Mouse (Mus musculus): ENCODE measurements around the gene Ttc22.

Ttc22 gene

DNA sequence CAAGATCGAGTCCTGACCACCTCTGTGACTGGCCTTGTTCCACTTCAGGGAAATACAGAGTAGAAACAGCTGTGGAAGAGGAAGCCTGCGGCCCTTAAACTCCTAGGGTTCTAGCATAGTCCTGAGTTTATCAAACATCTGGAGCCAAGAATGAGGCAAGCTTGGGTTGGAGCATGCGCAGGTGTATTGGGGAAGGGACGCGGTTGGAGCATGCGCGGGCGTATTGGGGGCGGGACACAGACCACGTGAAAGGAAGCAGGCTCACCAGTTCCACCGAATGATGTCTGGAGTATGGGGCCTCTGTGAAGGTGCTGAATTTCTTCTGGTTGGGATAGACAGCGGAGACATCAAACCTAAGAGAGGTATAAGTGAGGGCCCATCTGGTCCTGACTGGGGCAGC, 6.6 kb upstream of the Ttc22 start:
- no peak for DNase-seq (ENCODE audit: low spot score in 2 of 2)

DNA sequence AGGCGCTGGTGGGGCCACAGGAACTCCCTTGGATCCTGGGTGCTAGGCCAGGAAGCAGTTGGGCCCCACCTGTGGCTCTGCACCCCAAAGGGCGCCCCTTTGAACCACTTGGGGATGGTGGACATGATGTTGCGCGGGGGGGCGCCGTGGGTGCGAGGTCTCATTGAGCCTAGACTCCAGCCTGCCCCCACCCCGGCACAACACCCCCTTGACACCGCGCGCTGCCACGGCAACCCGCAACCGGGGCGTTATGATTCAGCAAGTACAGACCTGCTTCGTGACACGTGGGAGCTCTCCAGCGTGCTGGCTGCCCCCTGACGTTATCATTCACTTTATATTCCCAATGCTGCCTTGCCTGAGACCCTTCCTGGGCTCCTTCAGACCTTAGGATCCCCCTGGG, 5.2 kb upstream of the Ttc22 start, which contains the start of gene Lexm:
Gene Lexm (minus strand): TSS at position 186 of the 400 bp plus-strand sequence.
- no peak for DNase-seq (ENCODE audit: low spot score in 2 of 2)

DNA sequence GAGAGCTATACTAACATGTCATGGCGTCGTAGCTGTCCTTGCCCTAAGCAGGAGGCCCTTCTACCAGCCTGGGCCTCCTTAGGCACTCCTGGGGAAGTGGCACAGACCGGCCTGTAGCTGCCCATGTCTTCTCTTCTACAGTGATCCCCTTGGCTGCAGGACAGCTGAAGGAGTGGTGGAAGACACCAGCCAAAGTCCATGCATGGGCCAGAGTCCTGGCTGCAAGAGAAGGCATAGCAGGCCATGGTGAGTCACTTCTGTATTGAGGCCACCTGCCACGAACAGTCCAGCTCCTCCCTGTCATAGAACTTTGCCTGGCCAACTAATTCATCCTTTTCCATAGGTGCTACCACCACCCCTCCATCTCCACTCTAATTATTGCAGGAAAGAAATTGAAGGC, 3.3 kb upstream of the Ttc22 start:
- no peak for DNase-seq (ENCODE audit: low spot score in 2 of 2)

DNA sequence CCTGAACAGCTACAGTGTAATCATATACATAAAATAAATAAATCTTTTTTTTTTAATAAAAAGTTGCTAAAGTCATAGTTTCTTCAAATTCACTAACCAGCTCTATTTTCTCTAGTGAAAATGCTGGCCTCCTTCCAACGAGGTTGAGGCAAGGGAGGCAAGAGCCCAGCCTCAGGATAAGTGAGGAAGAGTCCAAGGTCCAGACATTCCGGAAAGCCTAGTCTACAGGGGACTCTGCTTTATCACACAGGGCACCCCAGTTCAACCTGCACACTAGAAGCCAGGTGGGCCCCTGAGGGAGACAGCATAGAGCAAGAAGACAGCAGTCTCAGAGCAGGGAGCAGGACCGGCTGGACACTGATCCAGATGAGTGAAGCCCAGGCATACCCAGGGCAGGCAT, 804 bp upstream of the Ttc22 start:
- DNase-seq (ENCODE audit: low spot score in 2 of 2) = no peak

DNA sequence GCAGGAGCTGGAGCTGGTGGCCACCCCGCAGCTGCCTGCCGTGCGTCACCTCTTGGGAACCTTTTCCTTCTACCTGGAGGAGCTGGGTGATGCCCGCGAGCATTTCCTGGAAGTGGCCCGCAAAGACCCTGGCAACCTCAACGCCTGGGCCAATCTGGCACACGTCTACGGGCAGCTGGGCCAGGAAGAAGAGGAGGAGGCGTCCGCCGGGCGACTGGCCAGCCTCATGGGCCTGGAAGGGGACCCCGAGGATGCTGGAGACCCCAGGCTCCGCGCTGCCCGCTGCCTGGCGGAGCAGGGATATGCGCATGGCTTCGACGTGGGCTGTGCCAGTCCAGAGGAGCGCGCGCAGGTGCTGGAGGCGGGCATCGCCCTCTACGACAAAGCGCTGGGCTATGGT, 480 bp downstream of the Ttc22 start:
- DNase-seq (ENCODE audit: low spot score in 2 of 2) = no peak

DNA sequence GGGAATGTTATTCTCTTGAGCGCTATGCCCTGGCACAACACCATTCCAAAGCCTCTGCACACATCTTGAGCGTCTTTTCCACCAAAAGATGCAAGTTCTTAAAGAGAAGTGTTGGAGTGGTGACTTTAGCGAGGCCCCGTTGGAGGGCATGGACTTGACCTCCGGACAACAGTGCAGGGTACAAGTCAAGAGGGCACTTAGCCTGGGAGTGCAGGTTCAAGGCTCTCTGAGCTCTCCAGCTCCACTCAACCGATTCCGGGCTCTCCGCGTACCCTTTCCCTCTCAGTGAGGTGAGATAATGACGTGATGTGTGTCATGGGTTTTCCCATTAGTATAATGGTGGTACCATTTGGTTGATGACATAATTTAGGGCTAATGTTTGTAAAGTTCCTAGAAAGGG, 2.0 kb downstream of the Ttc22 start:
- DNase-seq (ENCODE audit: low spot score in 2 of 2) = no peak

DNA sequence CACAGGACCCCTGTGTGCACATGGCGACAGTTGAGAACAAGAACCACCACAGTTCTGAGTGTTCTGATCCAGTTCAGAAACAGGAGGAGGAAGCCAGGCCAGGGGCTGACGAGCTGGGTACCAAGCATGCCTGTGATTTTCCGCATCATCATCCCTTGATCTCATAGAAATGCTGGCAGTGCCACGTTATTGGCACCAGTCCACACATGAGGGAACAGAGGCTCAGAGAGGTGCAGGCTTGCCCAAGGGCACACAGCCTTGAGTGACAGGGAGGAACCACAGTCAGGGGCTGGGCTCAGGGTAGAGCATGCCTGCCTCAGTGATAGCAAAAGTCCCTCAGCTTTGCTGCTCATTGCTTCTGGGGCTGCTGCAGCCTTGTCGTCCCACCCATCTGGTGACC, 5.6 kb downstream of the Ttc22 start:
- DNase-seq (ENCODE audit: low spot score in 2 of 2) = no peak

DNA sequence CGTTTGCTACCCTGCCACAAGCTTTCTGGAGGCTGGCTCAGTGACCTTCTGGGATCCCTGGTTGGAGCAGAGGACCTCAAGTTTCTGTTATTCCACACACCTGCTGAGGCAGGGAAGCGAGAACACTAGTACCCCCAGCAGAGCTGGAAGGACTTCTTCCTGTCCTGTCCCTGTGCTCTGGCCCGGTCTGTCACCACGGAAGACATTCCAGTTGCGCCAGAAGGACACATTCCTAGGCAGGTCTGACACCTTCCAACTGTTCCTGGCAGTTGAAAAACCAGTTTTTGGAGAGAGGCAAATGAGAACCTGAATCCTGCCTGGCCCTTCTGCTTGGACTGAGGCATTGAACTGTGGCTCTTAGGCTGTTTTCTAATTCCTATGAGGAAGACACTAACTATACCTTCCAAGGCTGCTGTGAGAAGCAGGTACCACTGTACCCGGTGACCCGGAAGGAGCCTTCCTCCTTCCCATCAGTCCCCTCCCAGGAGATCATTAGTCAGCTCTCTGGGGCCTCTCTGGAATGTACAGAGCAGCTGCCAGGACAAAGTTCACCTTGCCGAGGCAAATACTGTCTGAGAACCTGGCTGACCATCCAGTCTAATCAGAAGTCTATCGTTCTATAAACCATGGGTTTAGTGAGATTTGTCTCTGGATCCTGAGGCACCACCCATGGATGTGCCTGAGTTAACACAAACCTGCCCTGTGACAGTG, 6.6 kb downstream of the Ttc22 start:
- no peak for DNase-seq (ENCODE audit: low spot score in 2 of 2)

DNA sequence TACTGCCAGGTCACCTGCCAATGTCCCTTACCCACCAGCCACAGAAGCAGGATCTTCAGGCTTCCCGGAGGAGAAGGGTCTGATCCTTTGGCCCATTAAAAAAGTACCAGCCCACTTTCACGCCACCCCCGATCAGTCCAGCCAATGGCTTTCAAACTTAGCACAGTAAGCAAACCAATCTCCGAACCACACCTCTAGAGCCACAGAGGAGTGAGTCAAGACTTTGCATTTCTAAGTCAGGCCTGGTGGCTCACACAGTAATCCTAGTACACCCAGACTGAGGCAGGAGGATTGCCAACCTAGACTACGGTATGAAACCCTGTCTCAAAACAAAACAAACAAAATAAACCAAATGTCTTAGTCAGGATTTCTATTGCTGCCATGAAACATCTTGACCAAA, 7.1 kb downstream of the Ttc22 start:
- no peak for DNase-seq (ENCODE audit: low spot score in 2 of 2)

DNA sequence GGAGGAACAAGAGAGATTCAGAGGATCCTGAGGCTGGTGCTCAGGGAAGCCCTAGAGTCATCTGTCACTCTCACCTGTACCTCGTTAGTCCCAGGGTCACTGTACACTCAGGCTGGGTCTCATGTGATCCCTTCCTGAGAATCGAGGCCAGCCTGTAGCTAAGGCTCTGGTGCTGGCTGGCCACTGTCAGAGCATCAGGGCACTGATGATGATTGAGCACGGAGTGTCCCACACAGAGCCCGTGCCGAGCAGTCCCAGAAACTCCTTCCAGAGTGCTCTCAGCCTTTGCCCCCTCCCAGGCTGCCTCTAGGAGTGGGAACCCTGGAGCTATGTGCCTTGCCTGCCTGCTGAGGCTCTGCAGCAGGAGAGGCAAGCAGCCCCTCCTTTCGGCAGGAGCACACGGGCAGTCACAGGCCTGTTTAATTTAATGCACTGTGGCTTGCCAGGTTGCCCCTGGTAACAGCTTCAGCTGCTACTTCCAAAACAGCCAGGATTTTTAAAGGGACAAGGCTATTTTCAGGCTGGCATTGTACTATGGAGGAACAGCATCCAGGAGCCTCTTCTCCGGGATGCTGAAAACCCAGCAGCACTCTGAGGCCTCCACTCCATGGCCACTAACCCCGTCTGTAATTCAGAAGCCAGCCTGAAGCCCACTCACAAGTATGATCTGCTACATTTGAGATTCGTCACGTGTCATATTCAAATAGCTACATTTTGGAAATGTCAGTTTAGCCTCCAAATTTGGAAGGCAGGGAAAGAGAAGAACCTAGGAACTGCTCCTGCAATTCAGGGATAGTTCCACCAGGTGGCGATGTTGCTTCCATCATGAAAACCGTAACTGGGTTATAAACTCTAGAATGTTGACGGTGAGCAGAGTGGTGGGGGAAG, 8.3 kb downstream of the Ttc22 start:
- DNase-seq (ENCODE audit: low spot score in 2 of 2) = peak; percentile 8 to 20

DNA sequence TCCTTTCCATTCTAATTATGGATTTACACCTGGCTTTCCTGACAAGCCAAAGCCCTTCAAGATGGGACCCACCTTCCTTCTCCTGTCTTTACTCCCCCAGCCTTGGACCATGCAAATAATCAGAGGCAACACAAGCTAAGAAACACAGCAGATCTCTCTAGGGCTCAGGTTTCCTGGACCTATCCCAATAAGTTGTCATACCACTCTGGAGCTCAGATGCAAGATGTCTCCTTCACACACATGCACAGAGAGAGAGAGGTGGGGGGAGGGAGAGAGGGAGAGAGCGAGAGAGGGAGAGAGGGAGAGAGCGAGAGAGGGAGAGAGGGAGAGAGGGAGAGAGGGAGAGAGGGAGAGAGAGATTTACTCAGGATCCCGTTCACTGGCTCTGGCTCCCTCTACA, 10.1 kb downstream of the Ttc22 start:
- no peak for DNase-seq (ENCODE audit: low spot score in 2 of 2)

DNA sequence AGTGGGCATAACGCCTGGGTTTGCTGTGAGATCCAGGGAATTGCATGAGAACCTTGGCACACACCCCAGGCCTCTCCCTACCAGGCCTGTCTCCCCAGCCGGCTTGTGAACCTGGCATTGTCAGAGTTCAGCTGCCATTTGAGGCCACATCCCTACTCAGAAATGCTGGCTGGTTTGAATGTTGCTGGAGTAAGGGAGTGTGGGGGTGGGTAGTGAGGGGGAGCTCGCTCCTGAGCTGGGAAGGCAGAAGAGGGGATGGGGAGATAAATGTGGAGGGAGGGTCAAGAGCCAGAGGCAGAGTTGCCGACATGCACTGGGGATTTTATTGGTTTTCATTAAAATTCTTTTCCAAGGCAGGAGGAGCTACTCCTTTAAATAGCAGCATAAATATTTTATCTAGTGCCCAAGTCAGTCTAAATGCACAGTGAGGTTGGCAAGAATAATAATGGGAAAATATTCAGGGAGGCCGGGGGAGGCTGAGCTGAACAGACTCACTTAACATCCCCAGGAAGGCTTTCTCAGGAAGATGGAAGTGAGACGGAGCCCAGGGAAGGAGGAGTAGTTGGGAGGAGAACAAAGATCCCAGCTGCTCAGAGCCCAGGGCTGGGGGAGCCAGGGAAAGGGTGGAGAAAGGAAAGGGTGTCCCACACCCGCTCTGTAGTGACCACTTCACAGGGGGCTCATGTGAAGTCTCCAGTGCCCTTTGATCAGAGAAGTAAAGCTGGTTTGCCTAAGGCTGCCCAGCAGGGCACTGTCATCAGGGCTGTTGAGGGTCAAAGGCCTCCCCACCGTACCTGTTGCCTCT, 11.3 kb downstream of the Ttc22 start:
- no peak for DNase-seq (ENCODE audit: low spot score in 2 of 2)

DNA sequence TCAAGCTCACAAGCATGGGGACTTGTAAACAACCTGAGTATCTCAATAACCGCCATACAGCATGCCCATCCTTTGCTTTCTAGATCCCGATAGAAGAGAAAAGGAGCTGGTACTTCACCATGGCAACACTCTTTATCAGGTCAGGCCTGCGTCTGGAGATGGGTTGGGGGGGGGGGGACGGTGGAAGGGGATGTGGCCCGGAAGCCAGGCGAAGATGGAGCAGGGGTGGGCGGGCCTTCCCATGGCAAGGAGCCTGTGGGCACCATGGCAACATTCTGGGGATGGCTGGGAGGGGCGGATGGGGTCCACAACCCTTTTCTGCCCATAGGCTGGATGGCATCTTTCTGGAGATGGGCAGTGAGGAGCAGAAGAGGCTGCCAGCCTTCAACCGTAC, 11.9 kb downstream of the Ttc22 start:
- no peak for DNase-seq (ENCODE audit: low spot score in 2 of 2)

DNA sequence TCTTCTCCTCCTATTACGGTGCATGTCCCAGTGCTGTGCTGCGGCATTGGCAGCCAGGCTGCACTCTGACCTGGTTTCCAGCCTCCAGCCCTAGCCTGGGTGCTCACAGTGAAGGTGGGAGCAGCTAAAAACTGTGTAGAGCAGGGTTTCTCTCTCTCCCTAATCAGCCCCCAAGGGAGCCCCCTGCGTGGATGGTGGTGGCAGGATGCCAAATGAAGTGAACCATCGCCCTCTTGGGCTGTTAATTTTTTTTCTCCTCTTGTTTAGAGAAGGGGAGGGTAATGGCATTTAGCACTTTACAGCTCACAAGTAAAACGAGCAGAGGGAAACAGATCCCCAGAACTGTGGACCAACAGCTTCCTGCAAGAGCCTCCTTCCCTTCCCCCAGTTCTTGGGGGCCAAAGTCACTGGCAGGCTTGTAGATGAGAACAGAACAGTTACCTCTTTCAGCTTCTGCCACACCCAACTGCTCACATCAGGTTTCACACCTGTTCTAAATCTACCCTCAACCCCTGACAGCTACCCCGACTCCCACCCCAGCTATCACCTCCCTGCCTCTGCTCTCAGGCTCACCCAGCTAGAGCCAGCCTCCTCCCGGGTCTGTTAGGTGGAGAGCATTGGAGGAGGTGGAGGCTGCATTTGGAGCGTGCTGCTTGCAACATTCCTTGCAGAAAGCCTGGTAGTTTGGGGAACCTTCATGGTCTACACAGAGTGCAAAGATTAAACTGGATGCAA, 21.4 kb downstream of the Ttc22 start:
- DNase-seq (ENCODE audit: low spot score in 2 of 2) = no peak

DNA sequence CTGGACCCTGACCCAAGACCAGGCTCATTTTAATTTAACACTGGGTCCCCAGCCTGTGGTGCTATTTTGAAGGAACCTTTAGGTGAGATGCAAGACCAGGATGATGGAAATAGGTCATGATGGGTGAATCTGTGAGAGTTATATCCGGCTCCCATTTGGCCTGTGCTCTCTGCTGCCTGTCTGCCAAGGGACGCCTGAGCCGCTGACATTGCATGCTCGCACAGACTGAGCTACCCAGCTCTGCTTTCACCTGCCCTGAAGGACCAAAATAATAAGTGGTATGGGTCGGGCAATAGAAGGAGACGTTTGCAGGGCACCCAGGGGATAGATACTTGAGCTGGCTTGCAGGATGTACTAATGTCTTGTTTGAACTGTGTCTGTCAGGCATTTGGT, 22.0 kb downstream of the Ttc22 start:
- no peak for DNase-seq (ENCODE audit: low spot score in 2 of 2)

DNA sequence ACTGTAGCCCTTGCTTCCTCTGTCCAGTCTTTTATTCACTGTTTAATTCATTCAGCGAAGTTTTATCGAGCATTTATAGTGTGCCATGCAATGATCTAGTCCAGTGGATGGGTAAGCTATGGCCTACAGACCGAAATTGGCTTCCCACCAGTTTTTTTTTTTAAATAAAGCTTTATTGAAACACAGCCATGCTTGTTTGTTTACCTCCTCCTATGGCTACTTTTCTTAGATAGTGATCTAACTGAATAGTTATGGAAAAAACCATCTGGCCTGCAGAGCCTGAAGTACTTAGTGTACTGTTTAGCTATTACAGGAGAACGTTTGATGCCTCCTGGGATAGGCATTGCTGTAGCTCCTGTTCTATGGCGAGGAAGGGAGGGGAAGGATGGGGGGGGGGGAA, 23.6 kb downstream of the Ttc22 start:
- no peak for DNase-seq (ENCODE audit: low spot score in 2 of 2)

DNA sequence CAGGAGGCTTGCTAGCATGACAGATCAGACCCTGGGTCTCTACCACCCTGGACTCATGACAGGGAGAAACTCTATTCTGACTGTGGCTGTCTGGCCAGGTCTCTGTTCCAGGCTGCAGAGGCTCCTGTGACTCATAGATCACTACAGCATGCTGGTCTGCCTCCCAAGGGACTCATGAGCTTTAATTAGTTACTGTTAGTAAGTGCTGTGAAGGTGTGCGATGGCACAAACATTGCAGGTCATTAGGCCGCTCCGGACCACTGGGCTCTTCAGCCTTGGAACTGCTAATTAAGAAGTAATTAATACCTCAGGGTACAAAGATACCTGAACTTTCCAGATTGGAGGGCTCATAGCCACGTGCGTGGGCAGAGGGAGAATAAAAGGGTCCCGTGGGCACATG, 24.9 kb downstream of the Ttc22 start:
- DNase-seq (ENCODE audit: low spot score in 2 of 2) = no peak

DNA sequence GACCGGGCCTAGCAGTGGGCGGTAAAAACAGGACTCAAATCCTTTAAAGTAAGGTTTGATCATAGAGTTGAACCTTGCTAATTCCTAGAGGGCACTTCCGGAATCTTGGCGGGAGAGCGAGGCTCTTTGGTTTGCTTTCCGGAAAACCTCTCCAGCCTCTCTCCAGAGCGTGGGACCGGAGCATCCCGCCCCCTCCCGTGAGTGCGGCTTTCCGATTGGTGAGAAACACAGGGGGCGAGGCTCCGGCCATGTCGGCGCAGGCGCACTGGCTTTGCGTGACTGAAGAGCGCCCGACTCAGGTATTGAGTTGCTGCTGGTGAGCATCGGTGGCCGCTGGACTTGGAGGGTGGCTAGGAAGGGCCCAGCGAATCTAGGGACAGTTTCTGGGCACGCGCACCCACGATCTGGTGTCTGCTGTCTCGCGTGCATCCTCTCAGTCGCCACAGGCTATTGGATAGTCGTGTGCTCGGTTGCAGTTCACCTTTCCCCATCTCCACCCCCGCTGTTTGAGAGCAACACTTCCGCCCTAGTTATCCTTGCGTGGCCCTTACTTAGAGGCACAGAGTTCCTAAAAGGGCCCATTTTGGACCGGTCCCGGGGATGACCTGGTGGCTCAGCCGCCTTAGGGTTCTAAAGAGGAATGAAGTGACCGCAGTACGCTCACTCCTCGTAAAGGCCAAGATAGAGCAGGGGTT, 28.7 kb downstream of the Ttc22 start, which contains the start of gene Pars2:
Gene Pars2 (plus strand): TSS at position 237 of the 695 bp plus-strand sequence.
- peak; percentile 96 to 97 for DNase-seq (ENCODE audit: low spot score in 2 of 2)

DNA sequence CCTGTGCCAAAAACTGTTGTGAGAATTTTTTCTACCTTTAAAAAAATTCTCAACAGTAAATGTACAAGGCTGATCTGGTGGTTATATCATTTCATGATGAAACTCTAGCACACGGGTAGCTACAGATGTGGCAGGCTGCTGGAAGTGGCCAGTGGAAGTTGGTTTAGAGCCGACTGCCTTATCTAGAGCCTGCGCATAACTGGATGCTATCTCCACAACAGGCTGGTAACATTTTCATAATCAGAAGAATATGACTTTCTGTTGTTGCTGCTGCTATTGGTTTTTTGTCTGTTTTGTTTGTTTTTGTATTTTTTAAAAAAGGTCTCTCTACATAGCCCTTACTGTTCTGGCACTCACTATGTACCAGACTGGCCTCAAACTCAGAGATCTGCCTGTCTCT, 30.3 kb downstream of the Ttc22 start:
- DNase-seq (ENCODE audit: low spot score in 2 of 2) = no peak

DNA sequence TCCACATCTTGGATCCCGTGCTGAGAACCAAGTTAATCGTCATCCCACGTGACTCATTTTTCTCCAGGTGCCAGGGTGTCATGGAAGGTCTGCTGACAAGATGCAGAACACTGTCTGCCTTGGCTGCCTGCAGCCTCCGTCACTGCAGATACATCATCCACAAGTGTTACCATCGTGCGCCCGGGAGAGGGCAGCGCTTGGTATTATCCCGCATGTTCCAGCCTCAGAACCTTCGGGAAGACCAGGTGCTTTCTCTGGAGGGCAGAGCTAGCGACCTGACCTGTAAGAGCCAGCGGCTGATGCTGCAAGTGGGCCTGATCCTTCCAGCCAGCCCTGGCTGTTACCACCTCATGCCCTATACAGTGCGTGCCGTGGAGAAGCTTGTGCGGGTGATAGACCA, 30.8 kb downstream of the Ttc22 start:
- DNase-seq (ENCODE audit: low spot score in 2 of 2) = no peak

DNA sequence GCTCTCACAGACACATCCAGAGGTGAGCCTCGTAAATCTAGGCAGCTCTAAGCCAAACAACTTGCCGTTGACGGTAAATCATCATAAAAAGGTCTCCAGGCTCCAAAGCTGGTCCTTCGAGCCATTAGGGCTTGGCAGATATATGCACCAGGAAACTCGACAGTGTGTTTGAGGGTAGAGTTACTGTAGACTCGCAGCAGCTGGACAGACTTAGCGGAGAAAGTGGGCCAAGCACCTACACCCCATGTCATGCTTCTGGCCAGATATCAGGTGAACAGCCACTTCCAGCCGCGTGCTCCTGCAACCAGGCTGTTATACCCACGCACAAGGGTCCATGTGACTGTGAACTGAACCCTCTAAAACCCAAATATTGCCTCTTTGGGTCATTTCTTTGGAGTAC, 33.4 kb downstream of the Ttc22 start:
- DNase-seq (ENCODE audit: low spot score in 2 of 2) = no peak

Data from spleen, postnatal 36 days (tissue).